Mouse (Mus musculus) myocyte (in vitro differentiated cells): ENCODE measurements around the gene Pax5. TPM values are rescaled to one million over a fixed set of nuclear protein-coding genes. Genes with fewer than 3 reads are reported as not detected.

Source experiments
- H3K27me3 ChIP-seq: one replicate; pipeline ENCODE4 v1.6.1; 2011; ENCODE audit not compliant: control insufficient read depth, insufficient read depth, insufficient read length
- H3K36me3 ChIP-seq: one replicate; pipeline ENCODE4 v1.6.1; 2011; ENCODE audit not compliant: control insufficient read depth, insufficient read depth
- H3K4me2 ChIP-seq: one replicate; pipeline ENCODE4 v1.6.1; 2011; ENCODE audit warnings: low read depth, control low read depth
- H3K4me3 ChIP-seq: one replicate; pipeline ENCODE4 v1.5.1; 2011; ENCODE audit warnings: mild to moderate bottlenecking, control low read depth, moderate library complexity
- H3K79me2 ChIP-seq: one replicate; pipeline ENCODE4 v1.6.1; 2011; ENCODE audit not compliant: control insufficient read depth, insufficient read depth
- H3ac ChIP-seq: one replicate; pipeline ENCODE4 v1.6.1; 2011; ENCODE audit not compliant: control insufficient read depth, insufficient read length
- CEBPB ChIP-seq: IDR thresholded peaks from 2 replicates; pipeline ENCODE4 v1.6.1; 2011; ENCODE audit warnings: mild to moderate bottlenecking, moderate library complexity; ENCODE audit not compliant: poor library complexity, insufficient read depth, severe bottlenecking
- E2F4 ChIP-seq: IDR thresholded peaks from one replicate; pipeline ENCODE4 v1.6.1; 2011; ENCODE audit warnings: mild to moderate bottlenecking, control low read depth, moderate library complexity; ENCODE audit not compliant: insufficient read depth
- MAX ChIP-seq: IDR thresholded peaks from one replicate; pipeline ENCODE4 v1.6.1; 2011; ENCODE audit warnings: low read depth, mild to moderate bottlenecking, control low read depth
- MYOD1 ChIP-seq, 3 experiments: IDR thresholded peaks; one replicate each; pipeline ENCODE4 v1.6.1; 2011; ENCODE audit warnings: control low read depth in 2 of 3, low read depth in 2 of 3, mild to moderate bottlenecking in 2 of 3, moderate library complexity in 1 of 3; ENCODE audit not compliant: insufficient read length in 2 of 3, control insufficient read depth in 1 of 3
- MYOG ChIP-seq, 3 experiments: IDR thresholded peaks; one replicate each; pipeline ENCODE4 v1.6.1; 2011; ENCODE audit warnings: control low read depth in 2 of 3, low read depth in 2 of 3, mild to moderate bottlenecking in 2 of 3; ENCODE audit not compliant: insufficient read length in 2 of 3, control insufficient read depth in 1 of 3, insufficient read depth in 1 of 3
- POLR2A ChIP-seq: IDR thresholded peaks from one replicate; pipeline ENCODE4 v1.6.1; 2011; ENCODE audit warnings: low read depth, mild to moderate bottlenecking, control low read depth, moderate library complexity; ENCODE audit not compliant: insufficient read length
- POLR2AphosphoS2 ChIP-seq: IDR thresholded peaks from one replicate; pipeline ENCODE4 v1.6.1; 2011; ENCODE audit warnings: low read depth, control low read depth; ENCODE audit not compliant: insufficient read length
- REST ChIP-seq: IDR thresholded peaks from one replicate; pipeline ENCODE4 v1.6.1; 2011; ENCODE audit warnings: mild to moderate bottlenecking, control low read depth, moderate library complexity; ENCODE audit not compliant: insufficient read depth, insufficient read length
- SRF ChIP-seq: IDR thresholded peaks from one replicate; pipeline ENCODE4 v1.6.1; 2011; ENCODE audit warnings: low read depth; ENCODE audit not compliant: control insufficient read depth, insufficient read length
- TCF12 ChIP-seq: IDR thresholded peaks from one replicate; pipeline ENCODE4 v1.6.1; 2011; ENCODE audit warnings: mild to moderate bottlenecking, control low read depth; ENCODE audit not compliant: poor library complexity, insufficient read depth, severe bottlenecking
- TCF3 ChIP-seq: IDR thresholded peaks from one replicate; pipeline ENCODE4 v1.6.1; 2011; ENCODE audit warnings: low read depth, control low read depth; ENCODE audit not compliant: insufficient read length
- USF1 ChIP-seq: IDR thresholded peaks from one replicate; pipeline ENCODE4 v1.6.1; 2011; ENCODE audit warnings: low read depth, mild to moderate bottlenecking, control low read depth, moderate library complexity
- polyA plus RNA-seq: library from polyadenylated mRNA; unstranded; fragments of >200 nt; fragmentation: generic; extraction: Trizol; gene quantifications from one replicate; pipeline ENCODE4 v1.2.1, GENCODE M21; 2012; ENCODE audit warnings: missing spikeins

Gene Pax5
- polyA plus RNA-seq, 1 experiment: 0.01 TPM

DNA sequence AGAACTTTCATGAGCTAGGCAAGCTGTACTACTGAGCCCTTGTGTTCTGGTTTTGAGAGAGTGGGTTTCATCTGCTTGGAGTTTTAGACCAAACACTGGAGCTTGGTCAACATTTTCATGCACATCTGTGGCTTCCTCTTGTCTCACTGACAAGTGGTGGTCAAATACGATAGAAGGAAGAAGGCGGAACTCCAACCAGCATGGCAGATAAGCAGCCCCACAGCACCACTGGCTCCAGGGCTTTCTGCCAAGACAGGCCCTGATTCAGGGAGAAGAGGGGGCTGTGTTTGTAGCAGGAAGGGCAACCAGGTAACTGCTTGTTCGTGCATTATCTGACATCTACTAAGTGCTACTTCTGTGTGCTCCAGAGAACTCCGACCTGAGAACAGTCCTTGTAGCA is 127.6 kb downstream of the Pax5 start:
- TF ChIP-seq USF1: no peak
- no peak overlapping the region for H3K4me3 ChIP-seq
- no peaks in the 10 kb centered on the region for H3K36me3 ChIP-seq
- H3K27me3 ChIP-seq: no peaks in the 10 kb centered on the region
- H3K4me2 ChIP-seq: no peak overlapping the region
- H3K79me2 ChIP-seq: no peaks in the 10 kb centered on the region
- no peak overlapping the region for H3ac ChIP-seq

DNA sequence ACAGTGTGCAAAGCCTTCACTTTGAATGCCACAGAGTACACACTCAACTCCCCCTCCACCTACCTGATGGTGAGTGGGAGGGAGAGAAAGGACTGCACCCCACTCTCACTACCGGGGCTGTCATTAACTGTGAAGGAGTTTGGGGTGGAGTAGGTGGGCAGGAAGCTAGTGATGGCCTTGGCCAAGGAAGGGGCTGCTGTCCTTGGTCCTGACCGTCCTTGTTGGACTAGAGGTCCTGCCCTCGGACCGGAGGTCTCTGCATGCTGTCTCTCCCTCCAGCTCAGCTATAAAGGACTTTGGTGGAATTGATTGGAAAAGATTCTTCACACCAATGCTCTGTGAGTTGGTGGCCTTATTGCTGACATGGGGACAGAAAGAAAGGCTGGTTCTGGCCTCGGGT is 131.7 kb downstream of the Pax5 start:
- Histone ChIP-seq H3ac (no peak overlapping the region), H3K36me3 (no peaks in the 10 kb centered on the region), H3K27me3 (peaks cover 20% of the 10 kb centered on the region), H3K4me2 (no peak overlapping the region), H3K79me2 (no peaks in the 10 kb centered on the region), H3K4me3 (no peak overlapping the region)
- TF ChIP-seq MAX (no peak), REST (peak; percentile 94), USF1 (no peak), MYOG (IDR thresholded peaks at IDR 0.05; ENCODE audit: control insufficient read depth in 1 of 3, insufficient read depth in 1 of 3, insufficient read length in 2 of 3, low read depth in 2 of 3) (no peak), SRF (no peak)

DNA sequence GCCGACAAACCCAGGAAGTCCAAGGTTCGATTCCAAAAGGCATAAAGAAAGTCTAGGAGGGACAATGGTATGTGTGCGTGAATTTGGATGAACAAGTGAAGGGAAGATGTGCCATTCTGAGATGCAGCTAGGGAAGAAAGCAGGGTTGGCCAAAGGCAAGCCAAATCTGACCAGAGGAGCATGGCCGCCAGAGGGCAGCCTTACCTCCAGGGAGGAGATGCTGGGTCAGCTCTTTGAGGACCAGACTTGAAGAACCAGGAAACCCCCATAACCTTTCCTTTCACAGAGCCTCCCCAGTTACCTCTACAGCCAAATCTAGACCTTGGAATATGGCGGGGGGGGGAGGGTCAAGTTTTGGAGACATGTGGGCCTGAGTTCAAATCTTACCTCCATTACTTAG is 133.0 kb downstream of the Pax5 start:
- H3K36me3 ChIP-seq: no peaks in the 10 kb centered on the region
- no peak overlapping the region for H3K4me3 ChIP-seq
- H3ac ChIP-seq: no peak overlapping the region
- H3K27me3 ChIP-seq: peaks cover 20% of the 10 kb centered on the region
- H3K4me2 ChIP-seq: no peak overlapping the region
- TF ChIP-seq MYOG (IDR thresholded peaks at IDR 0.05; ENCODE audit: control insufficient read depth in 1 of 3, insufficient read depth in 1 of 3, insufficient read length in 2 of 3, low read depth in 2 of 3): no peak
- no peak for TF ChIP-seq POLR2AphosphoS2
- no peak for TF ChIP-seq E2F4
- no peak for TF ChIP-seq TCF12
- no peak for TF ChIP-seq TCF3
- TF ChIP-seq POLR2A: no peak
- TF ChIP-seq CEBPB: no peak
- TF ChIP-seq MAX: no peak
- TF ChIP-seq USF1: no peak
- TF ChIP-seq SRF: no peak
- TF ChIP-seq MYOD1 (IDR thresholded peaks at IDR 0.05; ENCODE audit: control insufficient read depth in 1 of 3, insufficient read length in 2 of 3, low read depth in 2 of 3): no peak
- TF ChIP-seq REST: no peak
- no peaks in the 10 kb centered on the region for H3K79me2 ChIP-seq

DNA sequence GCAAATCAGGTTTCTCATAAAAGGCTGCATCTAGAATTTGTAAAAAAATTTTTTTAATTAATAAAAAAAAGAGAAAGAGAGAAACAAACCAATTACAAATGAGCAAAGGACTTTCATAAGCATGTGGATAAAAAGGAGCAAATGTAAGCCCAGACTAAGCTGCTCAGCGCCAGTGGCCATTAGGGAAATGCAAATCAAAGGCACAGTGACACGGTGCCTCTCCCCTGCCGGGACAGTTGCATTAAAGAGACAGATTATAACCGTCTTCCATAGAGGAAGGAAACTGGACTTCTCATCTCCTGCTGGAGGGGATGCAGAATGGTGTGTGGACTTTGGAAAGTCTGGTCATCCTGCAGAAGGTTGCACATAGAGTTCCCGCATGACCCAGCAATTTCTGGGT is 133.5 kb downstream of the Pax5 start:
- Histone ChIP-seq H3K4me2 (no peak overlapping the region), H3K36me3 (no peaks in the 10 kb centered on the region), H3K27me3 (peaks cover 20% of the 10 kb centered on the region), H3K4me3 (no peak overlapping the region), H3ac (no peak overlapping the region), H3K79me2 (no peaks in the 10 kb centered on the region)
- TF ChIP-seq MYOD1 (IDR thresholded peaks at IDR 0.05; ENCODE audit: control insufficient read depth in 1 of 3, insufficient read length in 2 of 3, low read depth in 2 of 3) (no peak), TCF12 (no peak), USF1 (no peak), SRF (no peak), POLR2AphosphoS2 (no peak), MAX (no peak), CEBPB (no peak), REST (no peak), POLR2A (no peak), TCF3 (no peak), MYOG (IDR thresholded peaks at IDR 0.05; ENCODE audit: control insufficient read depth in 1 of 3, insufficient read depth in 1 of 3, insufficient read length in 2 of 3, low read depth in 2 of 3) (no peak), E2F4 (no peak)

DNA sequence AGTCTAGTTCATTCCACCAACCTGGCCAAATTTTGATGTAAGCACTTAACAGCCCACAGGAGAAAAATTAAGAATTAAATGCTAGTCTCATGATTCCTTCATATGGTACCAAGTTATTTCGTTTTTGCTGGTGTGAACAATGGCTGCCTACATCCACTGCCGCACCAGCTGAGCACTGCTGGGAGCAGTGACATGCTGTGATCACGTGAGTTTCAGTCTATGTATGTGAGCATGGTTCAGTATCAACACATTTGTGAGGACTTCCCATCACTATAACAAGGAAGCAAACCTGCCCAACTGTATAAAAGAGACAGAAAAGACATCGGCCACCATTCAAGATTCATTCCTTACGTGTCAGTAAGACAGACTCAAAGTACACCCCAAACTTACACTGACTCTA is 137.3 kb downstream of the Pax5 start:
- Histone ChIP-seq H3K36me3 (no peaks in the 10 kb centered on the region), H3ac (no peak overlapping the region), H3K4me2 (no peak overlapping the region), H3K79me2 (no peaks in the 10 kb centered on the region), H3K27me3 (peaks cover 37% of the 10 kb centered on the region), H3K4me3 (no peak overlapping the region)
- TF ChIP-seq CEBPB (no peak), E2F4 (no peak), USF1 (no peak), MYOG (IDR thresholded peaks at IDR 0.05; ENCODE audit: control insufficient read depth in 1 of 3, insufficient read depth in 1 of 3, insufficient read length in 2 of 3, low read depth in 2 of 3) (no peak), MYOD1 (IDR thresholded peaks at IDR 0.05; ENCODE audit: control insufficient read depth in 1 of 3, insufficient read length in 2 of 3, low read depth in 2 of 3) (no peak), POLR2AphosphoS2 (no peak), MAX (no peak), REST (no peak), TCF3 (no peak), POLR2A (no peak), TCF12 (no peak), SRF (no peak)
